Mouse (Mus musculus) thymus, adult 2 months (tissue): ENCODE data around the gene Oxsm.

Experiments used
- CTCF ChIP-seq: fragments of 200-500 bp; IDR thresholded peaks from 2 replicates; pipeline ENCODE4 v1.5.1; 2012; ENCODE audit warnings: mild to moderate bottlenecking, control low read depth, low read length, moderate library complexity, borderline replicate concordance; ENCODE audit not compliant: control insufficient read depth, poor library complexity, insufficient read depth; ENCODE audit errors: extremely low read depth
- POLR2A ChIP-seq: fragments of 200-500 bp; IDR thresholded peaks from 2 replicates; pipeline ENCODE4 v1.6.1; 2012; ENCODE audit warnings: mild to moderate bottlenecking, low read length, control low read depth, moderate library complexity; ENCODE audit not compliant: control insufficient read depth, poor library complexity, insufficient read depth; ENCODE audit errors: extremely low read depth

GRCm38 (mm10) chr14:16248603-16249157 is 928 bp downstream of the Oxsm start:
- no peak for TF ChIP-seq CTCF
- TF ChIP-seq POLR2A, result no peak
